Mouse (Mus musculus) gastrocnemius, postnatal 25 days (tissue): ENCODE measurements around the gene Khdrbs1. TPM values are rescaled to one million over a fixed set of nuclear protein-coding genes. Genes with fewer than 3 reads are reported as not detected.
"Not testable (repeated sequence)": the region's sequence is repeated elsewhere in the genome, so short reads cannot be mapped to it uniquely, and the experiment has no call there.

Experiments
- DNase-seq: peaks from one replicate; pipeline ENCODE4 v3.0.0; 2022
- long read RNA-seq, 2 experiments: library from polyadenylated mRNA; stranded (forward); transcript quantifications; one replicate each; pipeline ENCODE4 v2.0.0; 2021
- total RNA-seq, 2 experiments: library from RNA; stranded (reverse); gene quantifications; 1 replicate in 1 of 2; 2 replicates in 1 of 2; pipeline ENCODE4 v1.2.3; 2021

Gene Khdrbs1
- 10 to 100 TPM; 21.5 to 25.7 TPM for total RNA-seq
- long read RNA-seq, experiment 1, transcript Khdrbs1-201 (9 exons, 3,738 nt): major isoform, 11 of 19 reads
- long read RNA-seq, experiment 1, partial matches to known transcripts: 3 of 19 reads
- long read RNA-seq, experiment 1, other reads (novel, unspliced or antisense): 3 of 19 reads
- long read RNA-seq, experiment 2, transcript Khdrbs1-201 (9 exons, 3,738 nt): major isoform, 19 of 28 reads
- long read RNA-seq, experiment 2, partial matches to known transcripts: 5 of 28 reads
- long read RNA-seq, experiment 2, other reads (novel, unspliced or antisense): 4 of 28 reads

DNA sequence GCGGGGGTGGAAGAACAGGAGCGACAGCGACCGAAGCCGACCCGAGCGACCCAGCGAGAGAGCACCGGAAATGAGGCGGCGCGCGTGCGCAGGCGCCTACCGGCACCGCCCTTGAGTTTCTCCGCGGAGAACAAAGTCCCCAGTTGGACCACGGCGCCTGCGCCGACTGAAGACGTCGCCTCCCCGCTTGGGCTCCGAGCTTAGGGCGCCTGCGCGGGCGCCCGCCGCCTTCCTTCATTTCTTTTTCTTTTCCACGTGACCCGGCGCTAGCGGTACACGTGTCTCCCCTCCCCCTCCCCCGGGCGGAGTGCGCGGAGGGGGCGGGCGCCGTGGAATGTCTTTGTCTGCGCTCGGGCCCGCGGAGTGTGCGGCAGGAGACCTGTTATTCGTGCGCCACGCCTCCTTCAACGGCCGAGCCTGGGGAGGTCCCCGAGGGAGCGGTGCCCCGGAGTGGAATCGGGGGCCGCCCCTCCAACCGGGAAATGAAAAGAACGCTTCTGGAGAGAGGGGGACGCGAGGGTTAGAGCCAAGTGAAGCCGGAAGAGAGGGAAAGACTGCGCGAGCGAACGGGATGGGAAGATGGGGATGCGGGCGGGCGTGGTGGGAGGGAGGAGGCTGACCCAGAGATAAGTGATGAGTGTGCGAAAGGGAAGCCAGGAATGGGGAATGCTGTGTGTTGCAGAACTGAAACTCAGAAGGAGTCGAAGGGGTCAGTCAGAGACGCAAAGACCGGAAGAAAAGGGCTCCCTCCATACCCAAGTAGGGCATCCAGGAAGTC is at the start of gene Khdrbs1:
Gene Khdrbs1, minus strand, starts transcription at position 72 of the 778 bp plus-strand sequence.
- peak; percentile 98 for DNase-seq

DNA sequence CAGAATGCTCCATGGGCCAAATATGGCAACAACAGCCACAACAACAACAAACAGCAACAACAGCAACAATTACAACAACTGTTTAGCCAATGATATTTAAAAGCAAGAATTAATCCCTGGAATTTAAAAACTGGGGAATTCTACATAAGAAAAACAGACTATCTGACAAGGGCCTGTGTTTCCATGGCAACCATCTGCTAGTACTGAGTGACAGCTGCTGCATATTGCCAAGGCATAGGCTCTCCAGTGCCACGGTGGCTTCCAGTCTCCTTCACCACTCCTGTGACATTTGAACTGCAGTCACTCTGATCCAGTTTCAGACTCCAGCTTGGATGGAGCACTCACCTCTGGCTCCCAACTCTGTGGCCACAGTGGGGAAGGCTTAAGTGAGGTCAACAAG is 49.3 kb upstream of the Khdrbs1 start:
- peak; percentile 12 for DNase-seq

DNA sequence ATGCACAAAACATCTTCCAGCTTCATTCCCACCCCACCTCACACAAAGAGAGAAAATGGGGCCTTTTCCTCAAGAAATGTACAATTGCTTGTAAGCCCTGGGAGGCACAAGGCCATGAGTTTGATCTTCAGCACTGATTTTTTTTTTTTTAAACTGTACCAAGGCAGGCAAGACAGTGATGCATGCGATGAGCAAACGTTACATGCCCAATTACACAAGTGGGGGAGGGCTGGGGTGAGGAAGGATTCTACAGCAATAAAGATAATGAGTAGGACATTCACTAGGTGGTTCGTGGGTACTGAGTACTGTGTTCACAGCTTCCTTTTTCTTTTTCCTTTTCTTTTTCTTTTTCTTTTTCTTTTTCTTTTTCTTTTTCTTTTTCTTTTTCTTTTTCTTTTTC is 48.4 kb upstream of the Khdrbs1 start:
- no peak for DNase-seq

DNA sequence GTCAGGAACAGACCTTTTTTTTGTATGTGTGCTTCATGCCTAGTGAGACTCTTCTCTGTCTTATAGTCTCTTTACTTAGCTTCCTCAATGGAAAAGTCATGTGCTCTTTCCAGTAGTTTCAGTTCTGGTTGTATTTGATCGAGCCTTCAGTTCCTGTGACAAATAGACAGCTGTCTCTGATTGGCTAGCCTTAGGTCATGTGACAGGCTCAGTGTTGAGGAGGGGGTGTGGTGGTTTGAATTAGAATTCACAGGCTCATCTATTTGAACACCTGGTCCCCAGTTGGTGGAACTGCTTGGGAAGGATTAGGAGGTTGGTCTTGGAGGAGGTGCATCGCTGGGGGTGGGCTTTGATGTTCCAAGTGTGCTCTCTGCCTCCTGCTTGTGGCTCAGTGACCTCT is 47.5 kb upstream of the Khdrbs1 start:
- DNase-seq: no peak

DNA sequence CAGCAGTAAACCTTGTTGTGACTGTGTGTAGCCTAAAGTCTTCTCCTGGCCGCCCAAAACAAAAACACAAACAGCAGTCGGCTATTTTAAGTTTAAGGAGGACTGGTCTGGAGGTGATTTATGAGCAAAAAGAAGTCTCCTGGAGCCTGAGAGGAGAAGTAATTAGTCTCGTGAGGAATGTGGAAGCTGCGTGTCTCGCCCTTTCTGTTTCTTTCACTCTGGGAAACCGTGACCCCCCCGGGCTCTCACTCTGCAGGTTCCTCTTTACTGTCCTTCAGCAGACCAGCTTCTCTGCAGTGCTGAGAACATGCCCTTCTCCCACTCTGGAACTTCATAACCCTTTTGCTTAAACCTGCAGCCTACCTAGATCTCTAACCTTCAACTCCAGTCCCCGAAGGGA is 46.6 kb upstream of the Khdrbs1 start:
- DNase-seq: peak; percentile 10

DNA sequence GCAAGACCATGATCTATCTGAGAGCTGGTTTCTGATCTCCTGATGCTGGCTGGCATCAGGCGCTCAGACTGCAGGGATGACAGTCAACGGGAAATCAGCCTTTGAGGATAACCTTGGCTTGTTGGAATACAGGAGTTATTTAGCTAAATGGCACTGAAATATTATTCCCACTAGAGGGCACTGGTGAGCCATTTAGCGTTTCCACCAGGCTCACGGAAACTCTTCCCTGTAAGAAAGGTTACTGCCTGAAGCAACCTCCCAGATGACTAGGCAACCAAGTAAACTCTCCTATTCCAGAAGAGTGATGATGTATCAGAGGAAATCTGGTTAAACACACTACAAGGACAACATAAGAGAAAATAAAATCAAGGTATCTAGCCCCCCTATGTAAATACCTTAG is 43.1 kb upstream of the Khdrbs1 start:
- DNase-seq: peak; percentile 56

DNA sequence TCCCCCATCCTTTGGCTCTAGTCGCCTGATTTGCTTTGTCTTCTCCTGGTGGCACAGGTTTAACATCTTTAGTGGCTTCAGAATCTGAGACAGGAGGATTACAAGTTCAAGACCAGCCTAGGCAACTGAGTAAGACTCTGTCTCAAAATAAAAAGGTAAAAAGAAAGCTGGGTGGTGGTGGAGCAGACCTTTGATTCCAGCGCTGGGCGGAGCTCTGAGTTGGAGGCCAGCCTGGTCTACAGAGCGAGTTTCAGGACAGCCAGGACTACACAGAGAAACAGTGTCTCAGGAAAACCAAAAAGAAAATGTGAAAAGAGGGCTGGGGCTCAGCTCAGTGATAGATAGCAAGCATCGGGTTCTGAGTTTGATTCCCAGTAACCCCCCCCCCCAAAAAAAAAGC is 41.4 kb upstream of the Khdrbs1 start:
- no peak for DNase-seq

DNA sequence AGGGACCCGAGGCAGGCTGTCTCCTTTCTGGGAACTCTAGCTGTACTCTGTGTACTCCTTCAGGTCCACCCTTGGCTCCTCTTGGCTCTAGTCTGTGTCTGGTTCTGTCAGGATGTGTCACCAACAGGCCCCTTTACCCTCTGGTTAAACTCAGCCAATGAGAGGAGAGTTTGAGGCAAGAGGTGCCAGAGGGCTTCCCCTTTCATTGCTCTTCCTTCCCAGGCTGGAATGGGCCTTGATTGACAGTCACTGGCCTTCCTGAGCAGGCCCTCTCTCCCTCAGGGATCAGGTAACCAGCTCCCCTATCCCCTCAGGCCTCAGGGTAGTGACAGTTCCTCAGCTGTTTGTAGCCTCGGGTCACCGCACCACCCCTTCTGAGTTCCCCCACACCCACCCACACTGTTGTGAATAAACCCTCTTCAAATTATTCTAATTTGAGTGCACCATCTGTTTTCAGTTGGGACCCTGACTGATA is 40.8 kb upstream of the Khdrbs1 start:
- DNase-seq: peak; percentile 10

DNA sequence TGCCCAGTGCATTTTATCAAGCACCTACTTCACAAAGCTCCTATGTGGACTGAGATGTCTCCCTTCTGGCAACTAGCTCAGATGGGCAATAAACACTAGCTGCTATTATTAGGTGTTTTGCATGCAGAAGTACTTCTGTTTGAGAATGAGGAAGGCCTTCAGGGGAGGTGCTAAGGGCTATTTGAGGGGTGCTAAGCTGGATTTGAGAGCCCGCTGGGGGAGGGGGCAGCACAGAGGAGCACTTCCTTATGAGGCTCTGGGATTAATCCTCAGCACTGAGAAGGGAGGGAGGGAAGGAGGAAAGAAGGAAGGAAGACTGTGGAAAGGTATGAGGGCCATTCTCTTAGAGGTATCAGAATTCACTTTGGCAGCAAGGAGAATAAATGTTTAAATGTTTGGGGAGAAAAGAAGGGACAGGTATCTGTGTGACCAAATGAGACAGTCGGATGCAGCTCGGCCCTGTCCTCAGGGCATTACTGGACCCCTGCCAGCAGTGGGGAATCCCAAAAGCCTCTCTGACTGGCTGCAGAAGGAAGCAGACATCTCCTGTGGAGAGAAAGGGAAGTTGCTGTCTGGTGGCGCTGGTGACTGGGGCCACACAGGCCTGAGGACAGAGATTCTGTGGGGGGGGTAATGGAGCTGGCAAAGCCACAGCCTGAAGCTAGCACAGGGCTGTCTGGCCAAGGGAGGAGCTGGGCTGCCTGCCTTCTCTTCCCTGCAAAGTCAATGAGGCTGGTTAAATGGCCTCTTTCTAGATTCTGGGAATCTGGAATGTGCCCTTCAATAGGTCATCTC is 40.0 kb upstream of the Khdrbs1 start:
- peak; percentile 40 for DNase-seq

DNA sequence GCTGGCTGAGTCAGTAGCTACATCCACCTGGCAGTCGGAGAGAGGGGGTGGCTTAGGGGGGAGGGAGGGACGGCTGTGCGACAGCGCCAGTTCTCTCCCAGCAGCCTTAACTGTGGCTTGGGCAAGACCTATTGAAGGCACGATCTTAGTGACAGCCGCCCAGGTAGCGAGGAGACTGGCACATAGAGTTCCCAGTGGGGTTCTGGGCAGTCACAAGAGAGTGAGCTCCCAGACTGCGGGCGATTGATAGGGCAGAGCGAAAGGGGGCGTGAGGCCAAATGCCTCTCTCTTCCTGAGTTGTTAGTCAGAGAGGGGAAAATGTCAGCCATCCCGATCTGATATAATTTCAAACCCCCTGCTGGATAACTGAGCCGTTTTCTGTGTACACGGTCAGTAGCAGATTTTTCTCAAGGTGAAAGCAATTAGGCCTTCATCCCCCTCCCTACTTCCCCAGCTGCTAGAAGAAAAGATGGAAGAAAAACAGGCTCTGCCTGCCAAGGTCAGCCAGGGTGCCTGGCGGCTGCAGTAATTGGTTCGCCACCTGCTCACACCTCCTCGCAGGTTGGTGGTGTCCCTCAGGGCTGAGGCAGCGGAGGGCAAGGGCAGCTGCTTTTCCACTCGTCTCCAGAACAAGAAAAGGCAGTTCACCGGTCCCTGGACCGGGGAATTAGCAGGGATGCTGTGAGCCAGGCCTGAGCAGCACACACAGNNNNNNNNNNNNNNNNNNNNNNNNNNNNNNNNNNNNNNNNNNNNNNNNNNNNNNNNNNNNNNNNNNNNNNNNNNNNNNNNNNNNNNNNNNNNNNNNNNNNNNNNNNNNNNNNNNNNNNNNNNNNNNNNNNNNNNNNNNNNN is 29.8 kb upstream of the Khdrbs1 start:
- peak; percentile 56 for DNase-seq

DNA sequence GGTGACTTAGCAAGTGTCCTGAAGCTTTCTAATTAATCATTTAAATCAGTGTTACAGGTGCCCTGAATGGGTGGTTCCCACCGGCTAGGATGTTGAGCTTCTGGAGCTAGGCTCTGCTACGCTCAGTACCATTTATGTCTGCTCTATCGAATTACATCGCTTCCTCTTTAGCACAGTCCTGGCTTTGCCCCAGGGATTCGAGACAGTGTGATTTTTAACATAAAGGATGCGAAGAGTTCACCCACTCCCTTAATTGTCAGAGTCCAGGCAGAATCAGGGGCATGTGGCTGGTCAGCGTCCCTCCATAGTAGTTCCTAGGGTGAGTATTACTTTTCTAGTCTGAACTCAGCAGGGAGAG is 29.2 kb upstream of the Khdrbs1 start:
- DNase-seq: no peak

DNA sequence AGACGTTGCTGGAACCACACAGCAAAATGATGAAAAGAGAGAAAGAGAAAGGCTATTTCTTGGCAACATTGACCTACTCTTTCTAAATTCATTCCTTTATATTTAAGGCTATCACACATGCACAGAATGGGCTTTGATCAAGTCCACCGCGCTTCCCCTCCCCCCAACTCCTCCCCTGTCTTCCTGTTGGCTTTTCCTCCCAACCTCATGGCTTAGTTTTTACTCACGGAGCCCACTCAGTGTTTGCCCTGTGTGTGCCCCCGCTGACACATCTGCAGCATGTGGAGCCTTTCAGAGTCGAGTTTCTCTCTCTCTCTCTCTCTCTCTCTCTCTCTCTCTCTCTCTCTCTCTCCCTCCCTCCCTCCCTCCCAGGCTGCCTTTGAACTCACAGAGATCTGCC is 28.5 kb upstream of the Khdrbs1 start:
- no peak for DNase-seq

DNA sequence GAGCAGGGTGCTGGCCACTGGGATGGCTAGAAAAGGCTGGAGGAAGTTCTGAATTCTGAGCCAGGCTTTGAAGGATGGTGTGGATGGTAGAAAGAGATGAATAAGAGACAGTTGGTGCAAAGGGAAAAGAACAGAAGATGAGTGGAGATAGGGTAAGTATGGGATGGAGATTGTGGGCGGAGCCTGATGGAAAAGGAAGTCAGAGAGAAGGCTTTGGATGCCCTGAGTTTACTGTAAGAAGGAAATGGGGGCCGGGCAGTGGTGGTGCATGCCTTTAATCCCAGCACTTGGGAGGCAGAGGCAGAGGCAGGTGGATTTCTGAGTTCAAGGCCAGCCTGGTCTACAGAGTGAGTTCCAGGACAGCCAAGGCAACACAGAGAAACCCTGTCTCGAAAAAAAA is 26.6 kb upstream of the Khdrbs1 start:
- not testable (repeated sequence) for DNase-seq

DNA sequence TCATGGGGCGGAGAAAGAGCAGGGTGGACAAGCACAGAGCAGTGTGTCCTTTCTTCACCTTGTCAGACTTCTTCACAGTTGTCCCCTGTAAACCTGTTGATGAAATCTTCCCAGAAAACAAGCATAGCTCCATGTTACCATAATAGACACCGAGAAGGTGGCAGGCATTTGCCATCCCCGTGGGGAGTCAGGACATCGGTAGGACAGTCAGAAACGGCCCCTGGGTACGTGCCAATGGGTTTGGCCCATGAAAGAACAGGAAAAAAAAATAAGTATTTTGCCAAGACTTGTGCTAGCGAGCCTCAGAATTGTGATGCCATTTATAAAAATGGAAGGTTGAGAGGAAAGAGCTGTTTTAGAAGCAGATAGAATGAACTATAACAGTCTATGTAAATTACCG is 25.7 kb upstream of the Khdrbs1 start:
- no peak for DNase-seq

DNA sequence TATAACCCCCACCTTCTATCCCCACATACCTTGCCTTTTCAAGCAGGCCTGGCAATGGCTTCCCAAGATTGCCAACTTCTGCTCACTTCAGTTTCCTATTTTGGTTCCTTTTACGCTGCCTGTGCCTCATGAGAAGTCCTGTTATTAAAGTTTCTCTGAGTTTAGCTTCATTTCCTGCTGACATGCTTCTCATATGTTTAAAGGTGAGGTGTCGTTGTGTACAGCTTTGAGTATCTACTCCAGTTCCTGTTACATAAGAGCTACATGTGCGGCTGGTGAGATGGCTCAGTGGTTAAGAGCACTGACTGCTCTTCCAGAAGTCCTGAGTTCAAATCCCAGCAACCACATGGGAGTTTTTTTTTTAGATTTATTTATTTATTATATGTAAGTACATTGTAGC is 23.2 kb upstream of the Khdrbs1 start:
- DNase-seq: no peak

DNA sequence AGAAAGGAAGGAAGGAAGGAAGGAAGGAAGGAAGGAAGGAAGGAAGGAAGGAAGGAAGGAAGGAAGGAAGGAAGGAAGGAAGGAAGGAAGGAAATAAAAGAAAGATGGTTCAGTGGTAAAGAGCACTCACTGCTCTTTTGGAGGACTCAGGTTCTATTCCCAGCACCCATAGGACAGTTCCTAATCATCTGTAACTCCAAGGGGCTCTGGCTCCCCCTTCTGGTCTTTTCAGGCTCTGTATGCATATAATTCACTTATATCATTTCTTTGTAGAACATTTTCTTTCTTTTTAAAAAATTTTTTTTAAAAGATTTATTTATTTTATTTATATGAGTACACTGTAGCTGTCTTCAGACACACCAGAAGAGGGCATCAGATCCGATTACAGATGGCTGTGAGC is 20.4 kb upstream of the Khdrbs1 start:
- DNase-seq: not testable (repeated sequence)

DNA sequence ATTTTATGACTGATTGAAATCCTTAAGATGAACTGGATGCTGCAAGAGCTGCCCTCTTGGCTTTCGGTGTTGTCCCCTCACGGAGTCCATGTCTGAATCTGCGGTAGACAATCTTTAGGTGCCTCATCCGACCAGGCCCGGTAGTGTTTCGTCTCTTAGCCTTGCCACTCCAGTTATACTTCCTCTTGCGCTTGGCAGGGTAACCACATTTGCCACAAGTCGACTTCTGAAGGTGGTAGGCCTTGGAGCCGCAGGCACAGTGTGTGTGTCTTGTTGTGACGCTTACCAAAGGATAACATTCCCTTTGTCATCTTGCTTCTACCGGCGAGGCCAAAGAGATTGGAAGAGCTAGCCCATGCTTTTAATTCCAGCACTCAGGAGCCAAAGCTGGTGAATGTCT is 19.5 kb upstream of the Khdrbs1 start:
- DNase-seq: no peak

DNA sequence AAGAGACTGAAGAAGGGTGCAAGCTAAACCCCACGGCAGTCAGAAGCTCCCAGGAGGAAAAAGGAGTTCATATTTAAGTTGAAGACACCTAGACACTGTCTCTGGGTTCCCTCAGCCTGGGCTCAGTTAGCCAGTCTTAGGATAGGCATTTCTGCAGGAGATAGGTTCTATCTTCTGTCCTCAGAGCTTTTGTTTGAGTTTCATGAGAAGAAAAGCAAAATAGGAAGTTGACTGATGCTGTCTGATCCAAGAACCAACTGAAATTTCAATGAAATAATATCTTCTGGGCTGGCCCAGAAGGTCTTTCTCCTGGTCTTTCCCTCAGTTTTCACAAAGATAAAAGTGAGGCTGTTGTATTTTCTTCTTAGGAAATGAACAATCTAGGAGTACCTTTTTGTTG is 13.4 kb upstream of the Khdrbs1 start:
- DNase-seq: no peak

DNA sequence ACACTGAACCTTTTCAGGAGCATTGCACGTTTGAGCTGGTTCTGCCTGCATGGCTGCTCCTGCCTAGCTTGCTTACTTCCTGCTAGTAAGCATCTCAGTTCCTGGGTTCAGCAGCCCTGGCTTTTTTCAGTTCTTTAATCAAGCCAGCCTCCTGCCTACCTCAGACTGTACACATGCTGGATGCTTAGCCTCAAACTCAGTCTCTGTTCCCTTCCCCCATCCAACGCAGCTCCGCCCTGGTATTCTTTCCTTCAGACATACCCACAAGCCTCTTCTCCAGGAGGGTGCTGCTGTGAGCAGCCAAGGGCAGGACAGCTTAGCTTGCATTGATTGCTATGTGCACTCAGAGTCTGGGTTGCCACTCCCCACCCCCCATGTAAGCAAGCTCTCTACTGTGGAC is 12.6 kb upstream of the Khdrbs1 start:
- no peak for DNase-seq

DNA sequence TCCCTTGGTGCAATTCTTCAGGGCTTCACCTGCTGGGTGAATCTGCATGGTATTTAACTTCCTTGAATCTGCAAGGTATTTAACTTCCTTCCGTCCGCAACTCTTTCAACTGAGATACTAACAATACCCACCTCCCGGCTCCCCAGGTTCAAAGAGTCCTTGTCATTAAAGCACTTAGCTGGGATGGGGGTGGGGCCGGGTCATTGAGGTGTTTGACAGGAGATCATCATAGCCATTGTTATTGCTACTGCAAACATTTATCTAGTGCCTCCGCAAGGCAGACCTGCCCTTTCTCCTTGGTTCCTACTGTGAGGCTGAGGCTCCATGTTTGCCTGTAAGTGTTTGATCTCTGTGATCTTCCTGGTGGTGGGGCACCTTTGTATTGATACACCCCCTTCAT is 8.3 kb upstream of the Khdrbs1 start:
- DNase-seq: no peak

DNA sequence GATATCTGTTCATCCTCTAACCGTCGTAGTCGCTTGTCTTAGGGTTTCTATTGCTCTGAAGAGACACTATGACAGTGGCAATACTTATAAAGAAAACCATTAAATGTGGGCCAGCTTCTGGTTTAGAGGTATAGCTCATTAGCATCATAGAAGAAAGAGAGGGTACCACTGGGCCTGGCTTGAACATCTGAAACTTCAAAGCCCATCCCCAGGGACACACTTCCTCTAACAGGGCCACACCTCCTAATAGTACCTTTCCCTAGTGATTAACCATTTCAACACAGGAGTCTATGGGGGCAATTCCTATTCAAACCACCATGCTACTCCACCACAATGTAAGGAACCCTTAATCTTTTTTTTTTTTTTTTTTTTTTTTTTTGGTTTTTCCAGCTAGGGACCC is 4.5 kb upstream of the Khdrbs1 start:
- DNase-seq: no peak

DNA sequence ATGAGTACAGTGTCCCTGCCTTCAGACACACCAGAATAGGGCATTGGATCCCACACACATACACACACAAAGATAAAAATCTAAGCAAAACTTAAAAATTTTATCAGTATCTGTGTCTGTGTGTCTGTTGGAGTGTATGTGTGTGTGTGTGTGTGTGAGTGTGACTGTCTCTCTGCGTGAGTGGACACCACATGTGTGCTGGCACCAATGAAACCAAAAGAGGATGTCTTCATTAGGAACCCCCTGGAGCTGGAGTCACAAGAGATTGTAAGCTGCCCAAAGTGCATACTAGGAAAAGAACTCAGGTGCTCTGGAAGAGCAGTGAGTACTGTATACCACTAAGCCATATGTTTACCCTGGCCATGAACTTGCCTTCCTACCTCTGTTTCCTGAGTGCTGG is 4.0 kb upstream of the Khdrbs1 start:
- no peak for DNase-seq
